Mouse (Mus musculus): ENCODE measurements around the gene Tnrc6b.

DNA sequence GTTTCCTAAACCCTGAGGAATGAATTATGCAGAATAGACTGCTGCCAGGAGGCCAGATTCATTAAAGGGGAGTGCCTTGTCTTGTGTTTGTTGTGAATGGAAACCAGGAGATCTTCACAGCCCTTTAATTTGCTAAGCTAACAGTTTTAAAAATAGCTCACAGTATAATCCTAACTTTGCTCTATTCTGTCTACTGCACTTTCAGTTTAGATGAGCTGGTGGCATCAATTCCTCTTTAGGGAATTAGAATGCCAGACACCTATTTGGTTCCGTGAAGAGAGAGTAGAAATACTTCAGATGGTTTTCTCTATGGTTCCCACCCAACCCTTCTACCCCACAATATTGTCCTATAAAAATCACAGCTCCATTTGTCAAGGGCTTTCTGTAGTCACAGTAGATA, 74.6 kb downstream of the Tnrc6b start:
- no peak for TF ChIP-seq CTCF (IDR thresholded peaks at IDR 0.05; ENCODE audit: extremely low read depth, insufficient read length, insufficient replicate concordance, low read depth, low read length)
- no peak for TF ChIP-seq POLR2A (IDR thresholded peaks at IDR 0.05; ENCODE audit: low read depth, low read length)
